ENCODE assay signal across 13 mouse cellular contexts in genomic region chr9:50304004-50304403, GRCm38 (mm10). TPM values are rescaled to one million over a fixed set of nuclear protein-coding genes. Genes with fewer than 3 reads are reported as not detected.
DNase-seq lines count a peak whose midpoint lies in the region; ATAC-seq and TF ChIP-seq lines count a peak whose summit lies in the region.
"Had no signal": no experiment of that assay in that cellular context is flagged by ENCODE, and none has a peak within 500 bp of the region (broad histone marks: within the 10 kb centered on the region; RNA-seq: fewer than 3 reads in every experiment).

No protein-coding gene starts in this region.

- WGBS in kidney, embryonic 16.5 days, result 64% methylated on average over 4 of the region's 4 CpGs

- no peaks in the 10 kb centered on the region for H3K9me3 ChIP-seq in kidney, embryonic 16.5 days (ENCODE audit: low read length)
- H3K9me3 ChIP-seq: limb, embryonic 13.5 days; neural tube, embryonic 13.5 days had no signal

- H3K4me1 ChIP-seq in kidney, embryonic 16.5 days (ENCODE audit: insufficient read depth, low read length), result peaks cover 4% of the 10 kb centered on the region; the same call in 1 of the 2 replicates

- DNase-seq in cerebellum, postnatal 10 days, result peak; percentile 67 to 68
- DNase-seq in kidney, adult 8-10 months, result no peak
- peak; percentile 31 for DNase-seq in brain, embryonic 14.5 days (ENCODE audit: low read depth)
- DNase-seq in lung, postnatal 36 days, result peak; percentile 6
- no peak for DNase-seq in retina, embryonic 14.5 days (ENCODE audit: low spot score)
- DNase-seq in layer of hippocampus, adult 18-20 months (ENCODE audit: low spot score in 2 of 2), result no peak
- DNase-seq: cerebellum, adult 2 months; layer of hippocampus, postnatal 36 days had no signal

- TF ChIP-seq POLR2A in brain, embryonic 14.5 days (IDR thresholded peaks at IDR 0.05; ENCODE audit: borderline replicate concordance, extremely low read depth, insufficient read depth, insufficient read length, poor library complexity, severe bottlenecking), result no peak

- H3K27me3 ChIP-seq in kidney, embryonic 16.5 days (ENCODE audit: insufficient read depth, low read length), result no peaks in the 10 kb centered on the region
- H3K27me3 ChIP-seq: limb, embryonic 13.5 days; neural tube, embryonic 13.5 days had no signal

- H3K9ac ChIP-seq in kidney, embryonic 16.5 days (replicated peaks; ENCODE audit: low read length), result no peak overlapping the region
- H3K9ac ChIP-seq: limb, embryonic 13.5 days; neural tube, embryonic 13.5 days had no signal

- no peak overlapping the region for H3K4me2 ChIP-seq in kidney, embryonic 16.5 days (replicated peaks; ENCODE audit: low read depth, low read length)
- H3K4me2 ChIP-seq: limb, embryonic 13.5 days; neural tube, embryonic 13.5 days had no signal

- H3K36me3 ChIP-seq in kidney, embryonic 16.5 days (ENCODE audit: insufficient read depth, low read length), result no peaks in the 10 kb centered on the region
- H3K36me3 ChIP-seq: limb, embryonic 13.5 days; neural tube, embryonic 13.5 days had no signal

- peak overlapping the region; percentile 84 for H3K27ac ChIP-seq in kidney, embryonic 16.5 days (ENCODE audit: low read length)
- H3K27ac ChIP-seq: limb, embryonic 13.5 days; macrophage; neural tube, embryonic 13.5 days had no signal

- no peak for TF ChIP-seq CTCF in brain, embryonic 14.5 days (IDR thresholded peaks at IDR 0.05; ENCODE audit: borderline replicate concordance, extremely low read depth, insufficient read depth, insufficient read length)

- ATAC-seq in cerebellum, adult (ENCODE audit: insufficient number of reproducible peaks, low FRiP score, low TSS enrichment), result no peak
- ATAC-seq in kidney, embryonic 16.5 days (ENCODE audit: low FRiP score, low TSS enrichment), result 0 out of 2 replicates have a peak, but pooled peaks have one; percentile 49

- H3K4me3 ChIP-seq in kidney, embryonic 16.5 days (ENCODE audit: low read length), result no peak overlapping the region
- H3K4me3 ChIP-seq: limb, embryonic 13.5 days; neural tube, embryonic 13.5 days had no signal

RNA-seq across cellular contexts. Expression of gene Rpl10-ps3, which starts 40.8 kb away (rescaled TPM):
- polyA plus RNA-seq in kidney, embryonic 16.5 days (2015; fragmentation: Nextera tagmentation; extraction: Ambion mirVana), result 279 and 349 TPM in 2 replicates
- polyA plus RNA-seq in brain, embryonic 14.5 days (2012; rRNA removed), result 77.6 and 125 TPM in 2 replicates
- total RNA-seq in layer of hippocampus, adult 18-20 months (2021), result 100 to 1,000 TPM; 378 to 414 TPM

Comparison
In these comparisons a context has a peak if more than half of its experiments do, and no peak if none do; other contexts are left out.
1. DNase-seq: peak in cerebellum, postnatal 10 days (2 of 2), brain, embryonic 14.5 days (single experiment) and lung, postnatal 36 days (single experiment); none in kidney, adult 8-10 months (0 of 2), retina, embryonic 14.5 days (single experiment) and layer of hippocampus, adult 18-20 months (0 of 2).